Mouse (Mus musculus) midbrain, embryonic 14.5 days (tissue): ENCODE data around the gene Tfcp2. TPM values are rescaled to one million over a fixed set of nuclear protein-coding genes. Genes with fewer than 3 reads are reported as not detected.
A peak's percentile ranks its signal among the peaks of the same experiment; 100 is the strongest.
"Not testable (repeated sequence)": the region's sequence is repeated elsewhere in the genome, so short reads cannot be mapped to it uniquely, and the experiment has no call there.

Experiments used
- ATAC-seq: fragments of 200-750 bp; cut with Nextera tagmentation; 2 replicates; pipeline ENCODE4 v1.8.0; 2017; ENCODE audit warnings: moderate number of reproducible peaks, moderate library complexity; ENCODE audit not compliant: low FRiP score, low TSS enrichment
- DNase-seq: peaks from one replicate; pipeline ENCODE4 v3.0.0-alpha.2; 2015
- H3K27ac ChIP-seq: fragments of 300-500 bp; sonication (generic); replicated peaks from 2 replicates; pipeline ENCODE4 v1.5.1; 2014; ENCODE audit warnings: mild to moderate bottlenecking, low read depth, low read length, moderate library complexity
- H3K27me3 ChIP-seq: fragments of 300-500 bp; sonication (generic); 2 replicates; pipeline ENCODE4 v1.6.1; 2014; ENCODE audit warnings: low read length, control low read depth, mixed read lengths; ENCODE audit not compliant: control insufficient read depth, insufficient read depth
- H3K36me3 ChIP-seq: fragments of 300-500 bp; sonication (generic); 2 replicates; pipeline ENCODE4 v1.6.1; 2014; ENCODE audit warnings: low read length, control low read depth; ENCODE audit not compliant: control insufficient read depth, insufficient read depth
- H3K4me1 ChIP-seq: fragments of 300-500 bp; sonication (generic); 2 replicates; pipeline ENCODE4 v1.6.1; 2014; ENCODE audit warnings: mild to moderate bottlenecking, antibody characterized with exemption, low read length, control low read depth; ENCODE audit not compliant: control insufficient read depth, insufficient read depth
- H3K4me2 ChIP-seq: fragments of 300-500 bp; sonication (generic); 2 replicates; pipeline ENCODE4 v1.6.1; 2014; ENCODE audit warnings: mild to moderate bottlenecking, low read length, moderate library complexity
- H3K4me3 ChIP-seq: fragments of 300-500 bp; sonication (generic); replicated peaks from 2 replicates; pipeline ENCODE4 v1.5.1; 2014; ENCODE audit warnings: low read depth, low read length
- H3K9ac ChIP-seq: fragments of 300-500 bp; sonication (generic); replicated peaks from 2 replicates; pipeline ENCODE4 v1.6.1; 2014; ENCODE audit warnings: mild to moderate bottlenecking, low read length, moderate library complexity
- H3K9me3 ChIP-seq: fragments of 300-500 bp; sonication (generic); 2 replicates; pipeline ENCODE4 v1.6.1; 2016; ENCODE audit warnings: low read length, control low read depth, mixed read lengths; ENCODE audit not compliant: control insufficient read depth
- WGBS: fragments of 180-500 bp; shearing (Covaris S2); extraction: QIAGEN DNeasy Blood & Tissue Kit; methylation state at CpG from one replicate; pipeline ENCODE4 v1.1.7; 2014; 5-methylcytosine and 5-hydroxymethylcytosine counted together
- polyA plus RNA-seq: library from polyadenylated mRNA; unstranded; fragments of >200 nt; fragmentation: Nextera tagmentation; extraction: Ambion mirVana; gene quantifications from 2 replicates; pipeline ENCODE4 v1.2.1, GENCODE M21; 2014

Gene Tfcp2
- polyA plus RNA-seq, 1 experiment from 2014 or later = 35.8 TPM

- H3K9ac ChIP-seq, H3K4me1 ChIP-seq, DNase-seq, H3K4me3 ChIP-seq, H3K27me3 ChIP-seq, H3K4me2 ChIP-seq, H3K9me3 ChIP-seq, H3K36me3 ChIP-seq, H3K27ac ChIP-seq, ATAC-seq: not testable (repeated sequence)
- 97% methylated on average over 24 of the region's 28 CpGs for WGBS
Observed at GRCm38 (mm10) chr15:100542876-100543650, 8.7 kb downstream of the Tfcp2 start.

- H3K27me3 ChIP-seq = no peaks in the 10 kb centered on the region
- H3K9me3 ChIP-seq = no peaks in the 10 kb centered on the region
- H3K4me3 ChIP-seq = no peak overlapping the region
- ATAC-seq = no peak
- H3K36me3 ChIP-seq = peaks cover 8% of the 10 kb centered on the region; the same call in 1 of the 2 replicates
- no peak for DNase-seq
- no peaks in the 10 kb centered on the region for H3K4me1 ChIP-seq
- no peak overlapping the region for H3K27ac ChIP-seq
- WGBS = 95% methylated on average over 4 of the region's 4 CpGs
- no peak overlapping the region for H3K9ac ChIP-seq
- no peak overlapping the region for H3K4me2 ChIP-seq
Observed at GRCm38 (mm10) chr15:100541426-100541825, 10.4 kb downstream of the Tfcp2 start.

GRCm38 (mm10) chr15:100541001-100541400 lies 10.8 kb downstream of the Tfcp2 start:
- H3K9ac ChIP-seq, H3K4me3 ChIP-seq, H3K9me3 ChIP-seq, H3K27ac ChIP-seq, H3K4me2 ChIP-seq, ATAC-seq, H3K27me3 ChIP-seq, DNase-seq, H3K4me1 ChIP-seq, H3K36me3 ChIP-seq: not testable (repeated sequence)
- 85% methylated on average over 1 of the region's 1 CpGs for WGBS

- Histone ChIP-seq H3K9ac (no peak overlapping the region), H3K9me3 (no peaks in the 10 kb centered on the region), H3K27ac (no peak overlapping the region), H3K27me3 (no peaks in the 10 kb centered on the region), H3K4me1 (no peaks in the 10 kb centered on the region), H3K4me3 (no peak overlapping the region), H3K4me2 (no peak overlapping the region), H3K36me3 (peaks cover 8% of the 10 kb centered on the region; the same call in 1 of the 2 replicates)
- DNase-seq (no peak), ATAC-seq (no peak)
- WGBS = 97% methylated on average over 9 of the region's 9 CpGs
Observed at GRCm38 (mm10) chr15:100539411-100539810, 12.4 kb downstream of the Tfcp2 start.

- H3K27ac ChIP-seq = no peak overlapping the region
- H3K4me1 ChIP-seq = no peaks in the 10 kb centered on the region
- ATAC-seq (no peak), DNase-seq (peak; percentile 72)
- H3K27me3 ChIP-seq = no peaks in the 10 kb centered on the region
- WGBS = 85% methylated on average over 6 of the region's 6 CpGs
- no peaks in the 10 kb centered on the region for H3K9me3 ChIP-seq
- no peak overlapping the region for H3K4me3 ChIP-seq
- no peak overlapping the region for H3K4me2 ChIP-seq
- no peak overlapping the region for H3K9ac ChIP-seq
- peaks cover 15% of the 10 kb centered on the region for H3K36me3 ChIP-seq
Observed at GRCm38 (mm10) chr15:100537913-100538312, 13.9 kb downstream of the Tfcp2 start.

GRCm38 (mm10) chr15:100527900-100528299 lies 23.9 kb downstream of the Tfcp2 start:
- DNase-seq = no peak
- H3K4me1 ChIP-seq = no peaks in the 10 kb centered on the region
- peaks cover 15% of the 10 kb centered on the region for H3K36me3 ChIP-seq
- no peak overlapping the region for H3K4me3 ChIP-seq
- H3K9me3 ChIP-seq = no peaks in the 10 kb centered on the region
- H3K27me3 ChIP-seq = no peaks in the 10 kb centered on the region
- H3K9ac ChIP-seq = no peak overlapping the region
- WGBS = 85% methylated on average over 5 of the region's 5 CpGs
- H3K27ac ChIP-seq = no peak overlapping the region
- no peak for ATAC-seq
- H3K4me2 ChIP-seq = no peak overlapping the region

- ATAC-seq (no peak), DNase-seq (no peak)
- Histone ChIP-seq H3K4me1 (no peaks in the 10 kb centered on the region), H3K4me2 (no peak overlapping the region), H3K27me3 (no peaks in the 10 kb centered on the region), H3K36me3 (peaks cover 36% of the 10 kb centered on the region), H3K9me3 (no peaks in the 10 kb centered on the region), H3K9ac (no peak overlapping the region), H3K27ac (no peak overlapping the region), H3K4me3 (no peak overlapping the region)
- 95% methylated on average over 14 of the region's 14 CpGs for WGBS
Observed at GRCm38 (mm10) chr15:100525405-100525804, 26.4 kb downstream of the Tfcp2 start.

GRCm38 (mm10) chr15:100520306-100520705 lies 31.5 kb downstream of the Tfcp2 start:
- Histone ChIP-seq H3K27ac (no peak overlapping the region), H3K4me1 (no peaks in the 10 kb centered on the region), H3K4me3 (no peak overlapping the region), H3K27me3 (no peaks in the 10 kb centered on the region), H3K9me3 (no peaks in the 10 kb centered on the region), H3K36me3 (peaks cover 68% of the 10 kb centered on the region), H3K9ac (no peak overlapping the region), H3K4me2 (no peak overlapping the region)
- DNase-seq (no peak), ATAC-seq (no peak)
- WGBS = 94% methylated on average over 14 of the region's 14 CpGs

- no peak for DNase-seq
- no peak for ATAC-seq
- Histone ChIP-seq H3K27ac (no peak overlapping the region), H3K9me3 (no peaks in the 10 kb centered on the region), H3K36me3 (peaks cover 78% of the 10 kb centered on the region), H3K4me2 (no peak overlapping the region), H3K4me1 (no peaks in the 10 kb centered on the region), H3K9ac (no peak overlapping the region), H3K4me3 (no peak overlapping the region), H3K27me3 (no peaks in the 10 kb centered on the region)
- WGBS = 91% methylated on average over 2 of the region's 2 CpGs
Observed at GRCm38 (mm10) chr15:100515121-100515520, 36.7 kb downstream of the Tfcp2 start.
